Mouse (Mus musculus) kidney, embryonic 16.5 days (tissue): ENCODE measurements around the gene Eps8l2. TPM values are rescaled to one million over a fixed set of nuclear protein-coding genes. Genes with fewer than 3 reads are reported as not detected.
A peak's percentile ranks its signal among the peaks of the same experiment; 100 is the strongest.

Experiments used
- ATAC-seq: fragments of 200-750 bp; cut with Nextera tagmentation; 2 replicates; pipeline ENCODE4 v1.8.0; 2017; ENCODE audit warnings: moderate TSS enrichment; ENCODE audit not compliant: low FRiP score, low TSS enrichment
- H3K27ac ChIP-seq: fragments of 300-500 bp; sonication (generic); 2 replicates; pipeline ENCODE4 v1.5.1; 2014; ENCODE audit warnings: low read length
- H3K27me3 ChIP-seq: fragments of 300-500 bp; sonication (generic); 2 replicates; pipeline ENCODE4 v1.6.1; 2014; ENCODE audit warnings: low read length, control low read depth, mixed read lengths; ENCODE audit not compliant: insufficient read depth
- H3K36me3 ChIP-seq: fragments of 300-500 bp; sonication (generic); 2 replicates; pipeline ENCODE4 v1.6.1; 2014; ENCODE audit warnings: low read length, control low read depth, mixed read lengths; ENCODE audit not compliant: insufficient read depth
- H3K4me1 ChIP-seq: fragments of 300-500 bp; sonication (generic); 2 replicates; pipeline ENCODE4 v1.6.1; 2014; ENCODE audit warnings: low read length, control low read depth, mixed read lengths; ENCODE audit not compliant: insufficient read depth
- H3K4me2 ChIP-seq: fragments of 300-500 bp; sonication (generic); replicated peaks from 2 replicates; pipeline ENCODE4 v1.6.1; 2014; ENCODE audit warnings: low read depth, low read length
- H3K4me3 ChIP-seq: fragments of 300-500 bp; sonication (generic); 2 replicates; pipeline ENCODE4 v1.5.1; 2014; ENCODE audit warnings: mild to moderate bottlenecking, low read length
- H3K9ac ChIP-seq: fragments of 300-500 bp; sonication (generic); replicated peaks from 2 replicates; pipeline ENCODE4 v1.6.1; 2014; ENCODE audit warnings: low read length
- H3K9me3 ChIP-seq: fragments of 300-500 bp; sonication (generic); 2 replicates; pipeline ENCODE4 v1.6.1; 2016; ENCODE audit warnings: low read length, control low read depth
- WGBS: fragments of 180-500 bp; shearing (Covaris S2); extraction: QIAGEN DNeasy Blood & Tissue Kit; methylation state at CpG from one replicate; pipeline ENCODE4 v1.1.7; 2014; 5-methylcytosine and 5-hydroxymethylcytosine counted together
- polyA plus RNA-seq: library from polyadenylated mRNA; unstranded; fragments of >200 nt; fragmentation: Nextera tagmentation; extraction: Ambion mirVana; gene quantifications from 2 replicates; pipeline ENCODE4 v1.2.1, GENCODE M21; 2015

The Eps8l2 gene
- polyA plus RNA-seq, 1 experiment from 2014 or later, result 59.4 TPM

GRCm38 (mm10) chr7:141304537-141304936 is 34.1 kb upstream of the Eps8l2 start:
- no peaks in the 10 kb centered on the region for H3K4me1 ChIP-seq
- ATAC-seq, result no peak
- 80% methylated on average over 4 of the region's 4 CpGs for WGBS
- peaks cover 73% of the 10 kb centered on the region for H3K36me3 ChIP-seq
- H3K9ac ChIP-seq, result no peak overlapping the region
- no peak overlapping the region for H3K4me2 ChIP-seq
- H3K9me3 ChIP-seq, result no peaks in the 10 kb centered on the region
- no peak overlapping the region for H3K4me3 ChIP-seq
- H3K27ac ChIP-seq, result no peak overlapping the region
- no peaks in the 10 kb centered on the region for H3K27me3 ChIP-seq

DNA sequence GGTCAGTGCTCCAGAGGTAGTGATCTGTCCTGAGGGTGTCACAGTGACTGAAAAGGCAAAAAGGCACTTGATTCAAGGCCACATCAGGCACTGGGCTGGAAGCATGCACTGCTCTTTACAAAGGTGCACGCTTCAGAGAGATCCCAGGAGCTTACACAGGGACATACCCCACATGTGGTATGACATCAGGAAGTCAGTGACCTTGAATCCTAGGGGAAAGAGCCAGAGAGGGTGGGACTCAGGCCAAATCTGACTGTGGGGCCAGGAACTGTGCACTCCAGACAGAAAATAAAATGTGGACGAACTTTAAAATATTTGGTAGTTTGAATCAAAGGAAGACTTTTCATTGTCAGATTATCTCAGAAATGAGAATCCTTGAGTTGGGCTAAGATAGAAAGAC is 24.3 kb upstream of the Eps8l2 start:
- peaks cover 93% of the 10 kb centered on the region for H3K36me3 ChIP-seq
- H3K9ac ChIP-seq, result no peak overlapping the region
- no peak overlapping the region for H3K4me2 ChIP-seq
- H3K4me3 ChIP-seq, result no peak overlapping the region
- H3K9me3 ChIP-seq, result no peaks in the 10 kb centered on the region
- H3K4me1 ChIP-seq, result no peaks in the 10 kb centered on the region
- H3K27me3 ChIP-seq, result no peaks in the 10 kb centered on the region
- 99% methylated on average over 2 of the region's 2 CpGs for WGBS
- H3K27ac ChIP-seq, result no peak overlapping the region
- no peak for ATAC-seq

GRCm38 (mm10) chr7:141315076-141315475 is 23.6 kb upstream of the Eps8l2 start:
- ATAC-seq, result no peak

GRCm38 (mm10) chr7:141315974-141316373 is 22.7 kb upstream of the Eps8l2 start:
- 73% methylated on average over 5 of the region's 5 CpGs for WGBS
- H3K27ac ChIP-seq, result no peak overlapping the region

More at GRCm38 (mm10) chr7:141315076-141315475, 23.6 kb upstream of the Eps8l2 start:
- WGBS, result 93% methylated on average over 8 of the region's 8 CpGs
- Histone ChIP-seq H3K27me3 (no peaks in the 10 kb centered on the region), H3K36me3 (peaks cover 90% of the 10 kb centered on the region), H3K27ac (no peak overlapping the region), H3K4me3 (no peak overlapping the region), H3K4me1 (no peaks in the 10 kb centered on the region), H3K9me3 (no peaks in the 10 kb centered on the region), H3K4me2 (no peak overlapping the region), H3K9ac (no peak overlapping the region)

DNA sequence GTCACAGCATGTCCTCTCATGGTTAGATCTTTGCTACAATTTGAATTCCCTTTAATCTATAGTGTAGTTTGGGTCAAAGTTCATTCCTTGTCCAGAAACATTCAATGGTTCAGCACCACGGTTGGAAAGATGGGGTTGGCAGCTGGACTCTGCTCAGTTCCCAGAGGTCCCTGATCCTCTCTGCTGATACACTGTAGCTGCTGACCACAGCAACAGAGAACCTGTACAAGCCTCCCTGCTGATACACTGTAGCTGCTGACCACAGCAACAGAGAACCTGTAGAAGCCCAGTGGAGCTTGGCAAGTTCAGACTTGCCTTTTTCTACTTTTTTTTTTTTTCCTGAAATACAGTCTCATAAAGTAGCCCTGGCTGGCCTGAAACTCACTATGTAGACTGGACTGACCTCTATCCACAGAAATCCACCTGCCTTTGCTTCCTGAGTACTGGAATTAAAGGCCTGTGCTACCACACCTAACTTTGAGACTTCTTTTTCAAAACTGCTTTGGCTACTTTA is 21.0 kb upstream of the Eps8l2 start:
- H3K4me1 ChIP-seq, result no peaks in the 10 kb centered on the region
- no peak overlapping the region for H3K4me2 ChIP-seq
- H3K36me3 ChIP-seq, result peaks cover 88% of the 10 kb centered on the region
- WGBS, result 86% methylated on average over 1 of the region's 1 CpGs
- no peak overlapping the region for H3K9ac ChIP-seq
- no peak overlapping the region for H3K4me3 ChIP-seq
- H3K27ac ChIP-seq, result no peak overlapping the region
- no peaks in the 10 kb centered on the region for H3K9me3 ChIP-seq
- H3K27me3 ChIP-seq, result no peaks in the 10 kb centered on the region
- no peak for ATAC-seq

More at GRCm38 (mm10) chr7:141315974-141316373, 22.7 kb upstream of the Eps8l2 start:
- Histone ChIP-seq H3K4me2 (no peak overlapping the region), H3K36me3 (peaks cover 87% of the 10 kb centered on the region), H3K4me3 (no peak overlapping the region), H3K27me3 (no peaks in the 10 kb centered on the region), H3K4me1 (no peaks in the 10 kb centered on the region), H3K9me3 (no peaks in the 10 kb centered on the region), H3K9ac (no peak overlapping the region)
- ATAC-seq, result no peak

DNA sequence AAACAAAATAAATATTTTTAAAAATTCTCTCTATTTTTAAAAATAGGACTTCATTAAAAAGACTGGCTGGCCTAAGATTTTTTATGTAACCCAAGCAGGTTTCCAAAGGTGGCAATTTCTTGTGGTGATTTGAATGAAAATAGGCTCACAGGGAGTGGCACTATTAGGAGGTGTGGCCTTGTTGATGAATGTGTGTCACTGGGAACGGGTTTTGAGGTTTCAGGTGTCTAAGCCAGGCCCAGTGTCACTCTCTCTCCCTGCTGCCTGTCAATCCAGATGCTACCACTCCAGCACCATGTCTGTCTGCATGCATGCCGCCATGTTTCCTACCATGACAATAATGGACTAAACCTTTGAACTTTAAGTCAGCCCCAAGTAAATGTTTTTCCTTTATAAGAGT is 19.2 kb upstream of the Eps8l2 start:
- Histone ChIP-seq H3K4me1 (no peaks in the 10 kb centered on the region), H3K9ac (no peak overlapping the region), H3K4me3 (no peak overlapping the region), H3K27me3 (no peaks in the 10 kb centered on the region), H3K27ac (no peak overlapping the region), H3K36me3 (peaks cover 84% of the 10 kb centered on the region), H3K9me3 (no peaks in the 10 kb centered on the region), H3K4me2 (no peak overlapping the region)
- no peak for ATAC-seq
- 58% methylated on average over 2 of the region's 2 CpGs for WGBS

DNA sequence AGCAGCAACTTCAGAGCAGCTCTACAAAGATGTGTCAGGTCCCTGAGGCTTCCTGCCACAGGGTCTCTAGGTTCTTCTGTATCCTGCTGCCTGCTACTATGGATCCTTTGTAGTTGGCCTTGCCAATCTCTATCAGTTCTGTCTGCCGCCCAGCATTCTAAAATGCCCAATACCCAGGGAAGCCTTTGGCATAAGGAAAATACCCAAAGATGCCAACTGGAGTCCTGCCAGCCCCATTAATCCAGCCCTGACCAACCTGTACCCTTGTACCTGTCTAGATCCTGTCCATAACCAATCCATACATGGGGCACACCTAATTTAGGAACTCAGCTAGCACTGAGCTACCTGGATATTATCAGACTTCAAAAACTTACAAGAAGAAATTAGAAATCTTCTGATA is 14.0 kb upstream of the Eps8l2 start:
- H3K4me1 ChIP-seq, result peaks cover 28% of the 10 kb centered on the region
- H3K9ac ChIP-seq, result no peak overlapping the region
- no peaks in the 10 kb centered on the region for H3K27me3 ChIP-seq
- no peak overlapping the region for H3K27ac ChIP-seq
- 82% methylated on average over 1 of the region's 1 CpGs for WGBS
- H3K4me2 ChIP-seq, result no peak overlapping the region
- peaks cover 35% of the 10 kb centered on the region for H3K36me3 ChIP-seq
- H3K9me3 ChIP-seq, result no peaks in the 10 kb centered on the region
- no peak for ATAC-seq
- no peak overlapping the region for H3K4me3 ChIP-seq

DNA sequence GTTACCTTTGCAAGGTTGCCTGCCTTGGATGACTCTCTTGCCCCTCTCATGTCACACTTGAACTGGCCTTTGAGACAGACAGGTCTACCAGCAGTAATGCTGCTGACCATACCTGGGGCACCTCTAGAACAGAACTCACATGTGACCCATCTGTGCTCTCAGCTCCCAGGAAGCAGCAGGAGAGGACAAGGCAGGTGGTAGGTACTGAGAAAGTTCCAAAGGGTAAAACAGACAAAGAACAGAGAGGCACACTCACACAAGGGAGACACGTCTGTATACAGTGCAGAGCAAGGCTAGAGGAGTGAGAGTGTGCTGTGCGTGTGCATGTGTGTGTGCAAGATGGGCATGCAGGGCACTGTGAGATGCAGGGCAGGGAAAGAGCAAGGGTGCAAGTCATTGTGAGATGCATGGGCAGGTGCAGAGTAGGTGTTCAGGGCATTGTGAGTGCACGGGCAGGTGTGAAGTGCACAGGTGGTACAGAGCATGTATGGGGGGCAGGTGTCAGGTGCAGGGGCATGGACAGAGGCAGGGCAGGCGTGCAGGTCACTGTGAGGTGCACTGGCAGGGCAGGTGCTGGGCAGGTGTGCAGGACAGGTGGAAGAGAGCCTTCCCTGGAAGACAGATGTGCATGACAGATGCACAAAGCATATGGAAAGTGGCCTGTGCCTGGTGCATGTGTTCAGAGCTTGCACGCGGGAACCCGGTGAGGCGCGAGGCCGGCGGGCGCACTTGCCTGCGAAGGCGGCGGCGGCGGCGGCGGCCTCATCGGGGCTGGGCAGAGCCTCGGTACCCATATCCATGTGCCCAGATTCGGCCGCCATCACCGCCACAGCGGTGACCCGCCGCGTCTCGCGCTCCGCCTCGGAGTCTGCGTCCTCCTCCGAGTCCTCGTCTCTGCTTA is 11.9 kb upstream of the Eps8l2 start:
- Histone ChIP-seq H3K9me3 (no peaks in the 10 kb centered on the region), H3K4me1 (peaks cover 28% of the 10 kb centered on the region), H3K4me3 (peak overlapping the region; percentile 69), H3K27ac (peak overlapping the region; percentile 100), H3K27me3 (no peaks in the 10 kb centered on the region), H3K9ac (peak overlapping the region; percentile 95), H3K36me3 (peaks cover 20% of the 10 kb centered on the region), H3K4me2 (peak overlapping the region; percentile 82)
- WGBS, result 4% methylated on average over 34 of the region's 35 CpGs
- ATAC-seq, result peak; percentile 10

DNA sequence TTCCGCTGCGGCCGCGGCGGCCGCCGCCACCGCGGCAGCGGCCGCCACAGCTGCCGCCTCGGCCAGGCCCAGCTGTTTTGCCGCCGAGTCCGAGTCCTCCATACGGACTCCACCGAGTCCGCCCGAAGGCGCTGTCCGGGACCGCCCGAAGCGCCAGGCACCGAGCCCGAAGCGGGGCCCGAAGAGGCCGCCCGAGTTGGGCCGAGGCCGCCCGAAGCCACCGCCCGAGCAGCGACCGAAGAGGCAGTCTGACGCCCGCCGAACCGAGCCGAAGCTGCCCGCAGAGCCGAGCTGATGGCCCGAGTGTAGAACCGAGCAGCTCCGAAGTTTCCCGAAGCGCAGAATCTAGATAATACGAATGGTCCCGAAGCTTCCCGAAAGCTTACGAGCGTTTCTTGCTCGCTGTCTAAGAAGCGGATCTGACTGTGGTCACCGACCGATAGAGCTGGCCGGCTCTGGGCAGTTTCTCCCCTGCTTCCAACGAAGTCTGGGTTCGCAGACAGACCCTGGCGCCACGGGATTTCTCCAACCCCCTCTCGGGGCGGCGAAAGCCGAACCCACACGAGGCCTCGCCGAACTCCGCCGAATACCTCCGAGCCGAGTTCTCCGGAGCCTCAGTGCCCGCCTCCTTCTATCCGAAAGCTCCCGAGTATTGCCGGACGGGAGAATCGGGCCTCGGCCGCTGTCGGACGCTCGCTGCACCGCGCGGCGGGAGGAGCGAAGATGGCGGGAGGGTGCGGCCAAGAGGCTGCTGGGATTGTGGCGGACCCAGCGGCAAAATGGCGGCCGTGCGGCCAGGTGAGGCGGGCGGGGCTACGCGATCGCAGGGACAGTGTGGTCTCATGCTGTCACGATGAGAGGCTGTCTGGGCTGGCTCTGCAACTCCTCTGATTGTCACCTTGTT is 11.0 kb upstream of the Eps8l2 start, which contains the start of the genes Deaf1 and Tmem80:
Gene Deaf1 (minus strand): TSS at position 222 of the 904 bp plus-strand sequence.
Gene Tmem80 (plus strand): TSS at position 271 of the 904 bp plus-strand sequence.
- peak within 1 kb of the TSS; percentile 100 for H3K27ac ChIP-seq
- peak within 1 kb of the TSS; percentile 95 for H3K9ac ChIP-seq
- H3K4me1 ChIP-seq, result peaks cover 28% of the 10 kb centered on the region
- peak within 1 kb of the TSS; percentile 82 for H3K4me2 ChIP-seq
- H3K9me3 ChIP-seq, result no peaks in the 10 kb centered on the region
- peak; percentile 96 for ATAC-seq
- under 1% methylated on average over 105 of the region's 105 CpGs for WGBS
- H3K4me3 ChIP-seq, result peak within 1 kb of the TSS; percentile 69
- no peaks in the 10 kb centered on the region for H3K27me3 ChIP-seq
- H3K36me3 ChIP-seq, result peaks cover 13% of the 10 kb centered on the region
